ENCODE assay signal across 7 mouse cellular contexts in genomic region chr1:161033856-161034434, GRCm38 (mm10). TPM values are rescaled to one million over a fixed set of nuclear protein-coding genes. Genes with fewer than 3 reads are reported as not detected.
DNase-seq lines count a peak whose midpoint lies in the region; ATAC-seq lines count a peak whose summit lies in the region.

No protein-coding gene starts in this region.

- H3K27me3 ChIP-seq in neural tube, embryonic 11.5 days (ENCODE audit: control insufficient read depth, insufficient read depth, low read length), result no peaks in the 10 kb centered on the region
- H3K27me3 ChIP-seq in forebrain, embryonic 10.5 days (ENCODE audit: poor library complexity, severe bottlenecking), result no peaks in the 10 kb centered on the region
- no peaks in the 10 kb centered on the region for H3K27me3 ChIP-seq in liver, embryonic 12.5 days (replicated peaks)
- H3K27me3 ChIP-seq in stomach, embryonic 16.5 days (ENCODE audit: control insufficient read depth, insufficient read depth, low read length), result no peaks in the 10 kb centered on the region

- H3K36me3 ChIP-seq in neural tube, embryonic 11.5 days (ENCODE audit: control insufficient read depth, insufficient read depth, low read length), result peaks cover 6% of the 10 kb centered on the region
- H3K36me3 ChIP-seq in forebrain, embryonic 10.5 days (replicated peaks), result peaks cover 73% of the 10 kb centered on the region
- H3K36me3 ChIP-seq in liver, embryonic 12.5 days, result peaks cover 57% of the 10 kb centered on the region
- peaks cover 31% of the 10 kb centered on the region for H3K36me3 ChIP-seq in stomach, embryonic 16.5 days (ENCODE audit: control insufficient read depth, insufficient read depth, low read length)

- no peaks in the 10 kb centered on the region for H3K9me3 ChIP-seq in neural tube, embryonic 11.5 days (ENCODE audit: control insufficient read depth, low read length)
- no peaks in the 10 kb centered on the region for H3K9me3 ChIP-seq in forebrain, embryonic 10.5 days
- no peaks in the 10 kb centered on the region for H3K9me3 ChIP-seq in liver, embryonic 12.5 days (replicated peaks)
- no peaks in the 10 kb centered on the region for H3K9me3 ChIP-seq in stomach, embryonic 16.5 days (replicated peaks; ENCODE audit: control insufficient read depth, low read length)

- ATAC-seq in neural tube, embryonic 11.5 days (ENCODE audit: insufficient read depth, low FRiP score, low TSS enrichment), result no peak
- no peak for ATAC-seq in liver, embryonic 12.5 days
- no peak for ATAC-seq in stomach, embryonic 16.5 days (ENCODE audit: insufficient read depth, low FRiP score)

- no peak for DNase-seq in neural tube, embryonic 11.5 days (ENCODE audit: low spot score)
- no peak for DNase-seq in neural tube, embryonic 10.5 days (ENCODE audit: extremely low spot score, low spot score)
- DNase-seq in forebrain, embryonic 10.5 days (ENCODE audit: extremely low spot score, low spot score), result no peak
- no peak for DNase-seq in adrenal gland, postnatal 10 days
- DNase-seq in urinary bladder, postnatal 10 days (ENCODE audit: low spot score), result no peak

- H3K4me3 ChIP-seq in neural tube, embryonic 11.5 days (ENCODE audit: low read depth, low read length), result peak overlapping the region; percentile 76
- H3K4me3 ChIP-seq in forebrain, embryonic 10.5 days, result peak overlapping the region; percentile 85
- H3K4me3 ChIP-seq in liver, embryonic 12.5 days, result peak overlapping the region; percentile 78
- H3K4me3 ChIP-seq in stomach, embryonic 16.5 days (replicated peaks; ENCODE audit: low read length), result peak overlapping the region; percentile 62

- peak overlapping the region; percentile 68 for H3K4me2 ChIP-seq in neural tube, embryonic 11.5 days (ENCODE audit: low read depth)
- H3K4me2 ChIP-seq in liver, embryonic 12.5 days, result peak overlapping the region; percentile 88
- H3K4me2 ChIP-seq in stomach, embryonic 16.5 days (ENCODE audit: low read depth, low read length), result peak overlapping the region; percentile 55

- H3K9ac ChIP-seq in neural tube, embryonic 11.5 days (ENCODE audit: low read length), result peak overlapping the region; percentile 91
- H3K9ac ChIP-seq in liver, embryonic 12.5 days, result peak overlapping the region; percentile 86
- H3K9ac ChIP-seq in stomach, embryonic 16.5 days (ENCODE audit: low read length), result peak overlapping the region; percentile 94

- peaks cover 7% of the 10 kb centered on the region for H3K4me1 ChIP-seq in neural tube, embryonic 11.5 days (ENCODE audit: control insufficient read depth, insufficient read depth, low read length)
- peaks cover 23% of the 10 kb centered on the region for H3K4me1 ChIP-seq in forebrain, embryonic 10.5 days
- H3K4me1 ChIP-seq in liver, embryonic 12.5 days, result peaks cover 43% of the 10 kb centered on the region
- H3K4me1 ChIP-seq in stomach, embryonic 16.5 days (ENCODE audit: control insufficient read depth, insufficient read depth, low read length), result peaks cover 9% of the 10 kb centered on the region

- 1% methylated on average over 21 of the region's 21 CpGs for WGBS in neural tube, embryonic 11.5 days
- WGBS in forebrain, embryonic 10.5 days, result 2% methylated on average over 21 of the region's 21 CpGs
- WGBS in liver, embryonic 12.5 days (ENCODE audit: insufficient replicate concordance), result 2% methylated on average over 21 of the region's 21 CpGs
- WGBS in stomach, embryonic 16.5 days, result 1% methylated on average over 21 of the region's 21 CpGs

- peak overlapping the region; percentile 63; the same call in 1 of the 2 replicates for H3K27ac ChIP-seq in neural tube, embryonic 11.5 days (ENCODE audit: low read depth, low read length)
- H3K27ac ChIP-seq in forebrain, embryonic 10.5 days, result peak overlapping the region; percentile 97
- H3K27ac ChIP-seq in liver, embryonic 12.5 days, result peak overlapping the region; percentile 93
- peak overlapping the region; percentile 97 for H3K27ac ChIP-seq in stomach, embryonic 16.5 days (ENCODE audit: low read length)

RNA-seq across cellular contexts. Expression of gene Zbtb37, which starts 0.7 kb away (rescaled TPM):
- 9.4 and 12.4 TPM in 2 replicates for polyA plus RNA-seq in neural tube, embryonic 11.5 days (2014; fragmentation: Nextera tagmentation; extraction: Ambion mirVana)
- polyA plus RNA-seq in forebrain, embryonic 10.5 days (2016; fragmentation: Nextera tagmentation; extraction: Ambion mirVana), result 6.6 and 7.2 TPM in 2 replicates
- 2.5 and 3.1 TPM in 2 replicates for polyA plus RNA-seq in liver, embryonic 12.5 days (2016; fragmentation: Nextera tagmentation; extraction: Ambion mirVana)
- 4.0 and 7.4 TPM in 2 replicates for polyA plus RNA-seq in stomach, embryonic 16.5 days (2015; fragmentation: Nextera tagmentation; extraction: Ambion mirVana)
- total RNA-seq in adrenal gland, postnatal 10 days (2021), result 10 to 100 TPM; 11.3 to 21.9 TPM

RNA-seq across cellular contexts. Expression of gene Dars2, which starts 36.5 kb away (rescaled TPM):
- 51.9 and 54.6 TPM in 2 replicates for polyA plus RNA-seq in neural tube, embryonic 11.5 days (2014; fragmentation: Nextera tagmentation; extraction: Ambion mirVana)
- 79.4 and 79.9 TPM in 2 replicates for polyA plus RNA-seq in forebrain, embryonic 10.5 days (2016; fragmentation: Nextera tagmentation; extraction: Ambion mirVana)
- polyA plus RNA-seq in liver, embryonic 12.5 days (2016; fragmentation: Nextera tagmentation; extraction: Ambion mirVana), result 50.2 and 51.1 TPM in 2 replicates
- 31.1 and 34.0 TPM in 2 replicates for polyA plus RNA-seq in stomach, embryonic 16.5 days (2015; fragmentation: Nextera tagmentation; extraction: Ambion mirVana)
- 10 to 100 TPM; 26.3 to 30.1 TPM for total RNA-seq in adrenal gland, postnatal 10 days (2021)

RNA-seq across cellular contexts. Expression of gene Cenpl, which starts 36.6 kb away (rescaled TPM):
- polyA plus RNA-seq in neural tube, embryonic 11.5 days (2014; fragmentation: Nextera tagmentation; extraction: Ambion mirVana), result 37.6 and 37.8 TPM in 2 replicates
- polyA plus RNA-seq in forebrain, embryonic 10.5 days (2016; fragmentation: Nextera tagmentation; extraction: Ambion mirVana), result 45.1 TPM in 2 replicates
- polyA plus RNA-seq in liver, embryonic 12.5 days (2016; fragmentation: Nextera tagmentation; extraction: Ambion mirVana), result 34.2 and 36.3 TPM in 2 replicates
- 22.6 and 26.3 TPM in 2 replicates for polyA plus RNA-seq in stomach, embryonic 16.5 days (2015; fragmentation: Nextera tagmentation; extraction: Ambion mirVana)
- 1 to 10 TPM; 5.7 to 6.2 TPM for total RNA-seq in adrenal gland, postnatal 10 days (2021)

RNA-seq across cellular contexts. Expression of gene Serpinc1, which starts 55.6 kb away (rescaled TPM):
- 0.94 and 1.4 TPM in 2 replicates for polyA plus RNA-seq in neural tube, embryonic 11.5 days (2014; fragmentation: Nextera tagmentation; extraction: Ambion mirVana)
- polyA plus RNA-seq in forebrain, embryonic 10.5 days (2016; fragmentation: Nextera tagmentation; extraction: Ambion mirVana), result 2.2 and 2.4 TPM in 2 replicates
- 226 and 233 TPM in 2 replicates for polyA plus RNA-seq in liver, embryonic 12.5 days (2016; fragmentation: Nextera tagmentation; extraction: Ambion mirVana)
- 34.1 and 40.6 TPM in 2 replicates for polyA plus RNA-seq in stomach, embryonic 16.5 days (2015; fragmentation: Nextera tagmentation; extraction: Ambion mirVana)
- 100 to 1,000 TPM; 292 to 761 TPM for total RNA-seq in adrenal gland, postnatal 10 days (2021)
